Mouse (Mus musculus) embryonic facial prominence, embryonic 15.5 days (tissue): ENCODE data around the gene Tekt3. TPM values are rescaled to one million over a fixed set of nuclear protein-coding genes. Genes with fewer than 3 reads are reported as not detected.

Source experiments
- ATAC-seq: fragments of 200-750 bp; cut with Nextera tagmentation; 2 replicates; pipeline ENCODE4 v1.8.0; 2017; ENCODE audit warnings: low read depth, moderate TSS enrichment; ENCODE audit not compliant: insufficient number of reproducible peaks, low FRiP score, low TSS enrichment
- H3K27ac ChIP-seq: fragments of 300-500 bp; sonication (generic); replicated peaks from 2 replicates; pipeline ENCODE4 v1.5.1; 2015; ENCODE audit warnings: mild to moderate bottlenecking, inconsistent platforms
- H3K27me3 ChIP-seq: fragments of 300-500 bp; sonication (generic); 2 replicates; pipeline ENCODE4 v1.6.1; 2015; ENCODE audit warnings: inconsistent platforms
- H3K36me3 ChIP-seq: fragments of 300-500 bp; sonication (generic); 2 replicates; pipeline ENCODE4 v1.6.1; 2015; ENCODE audit warnings: mild to moderate bottlenecking, inconsistent platforms
- H3K4me1 ChIP-seq: fragments of 300-500 bp; sonication (generic); 2 replicates; pipeline ENCODE4 v1.6.1; 2015; ENCODE audit warnings: inconsistent platforms
- H3K4me2 ChIP-seq: fragments of 300-500 bp; sonication (generic); replicated peaks from 2 replicates; pipeline ENCODE4 v1.6.1; 2015; ENCODE audit warnings: mild to moderate bottlenecking, inconsistent platforms
- H3K4me3 ChIP-seq: fragments of 300-500 bp; sonication (generic); replicated peaks from 2 replicates; pipeline ENCODE4 v1.5.1; 2015; ENCODE audit warnings: mild to moderate bottlenecking, inconsistent platforms
- H3K9ac ChIP-seq: fragments of 300-500 bp; sonication (generic); 2 replicates; pipeline ENCODE4 v1.6.1; 2015; ENCODE audit warnings: inconsistent platforms
- H3K9me3 ChIP-seq: fragments of 300-500 bp; sonication (generic); replicated peaks from 2 replicates; pipeline ENCODE4 v1.6.1; 2016; ENCODE audit warnings: inconsistent platforms
- WGBS: fragments of 180-500 bp; shearing (Covaris S2); methylation state at CpG from one replicate; pipeline ENCODE4 v1.1.7; 2015; 5-methylcytosine and 5-hydroxymethylcytosine counted together
- polyA plus RNA-seq: library from polyadenylated mRNA; unstranded; fragments of >200 nt; fragmentation: Nextera tagmentation; extraction: Ambion mirVana; gene quantifications from 2 replicates; pipeline ENCODE4 v1.2.1, GENCODE M21; 2015

Gene Tekt3
- polyA plus RNA-seq, 1 experiment from 2014 or later = 0.63 TPM

GRCm38 (mm10) chr11:63066526-63066925 is 5.1 kb downstream of the Tekt3 start:
- H3K27me3 ChIP-seq = peaks cover 3% of the 10 kb centered on the region
- no peak overlapping the region for H3K4me2 ChIP-seq
- 71% methylated on average over 1 of the region's 1 CpGs for WGBS
- ATAC-seq = no peak
- peaks cover 2% of the 10 kb centered on the region; the same call in 1 of the 2 replicates for H3K4me1 ChIP-seq
- H3K9ac ChIP-seq = no peak overlapping the region
- no peak overlapping the region for H3K27ac ChIP-seq
- no peak overlapping the region for H3K4me3 ChIP-seq
- H3K36me3 ChIP-seq = no peaks in the 10 kb centered on the region
- H3K9me3 ChIP-seq = no peaks in the 10 kb centered on the region

GRCm38 (mm10) chr11:63070081-63070480 is 8.6 kb downstream of the Tekt3 start:
- ATAC-seq = no peak
- Histone ChIP-seq H3K4me2 (no peak overlapping the region), H3K4me1 (no peaks in the 10 kb centered on the region), H3K9me3 (no peaks in the 10 kb centered on the region), H3K27me3 (no peaks in the 10 kb centered on the region), H3K9ac (no peak overlapping the region), H3K4me3 (no peak overlapping the region), H3K27ac (no peak overlapping the region), H3K36me3 (no peaks in the 10 kb centered on the region)
- WGBS = 92% methylated on average over 17 of the region's 17 CpGs

GRCm38 (mm10) chr11:63084536-63084935 is 23.1 kb downstream of the Tekt3 start:
- ATAC-seq = no peak
- Histone ChIP-seq H3K9me3 (no peaks in the 10 kb centered on the region), H3K4me2 (no peak overlapping the region), H3K9ac (no peak overlapping the region), H3K4me1 (no peaks in the 10 kb centered on the region), H3K27ac (no peak overlapping the region), H3K4me3 (no peak overlapping the region), H3K36me3 (no peaks in the 10 kb centered on the region), H3K27me3 (no peaks in the 10 kb centered on the region)
- WGBS = 86% methylated on average over 3 of the region's 3 CpGs

- H3K4me3 ChIP-seq = no peak overlapping the region
- no peaks in the 10 kb centered on the region for H3K27me3 ChIP-seq
- ATAC-seq = no peak
- peaks cover 9% of the 10 kb centered on the region for H3K4me1 ChIP-seq
- no peaks in the 10 kb centered on the region for H3K36me3 ChIP-seq
- no peak overlapping the region for H3K9ac ChIP-seq
- H3K9me3 ChIP-seq = no peaks in the 10 kb centered on the region
- WGBS = 89% methylated on average over 6 of the region's 6 CpGs
- H3K4me2 ChIP-seq = no peak overlapping the region
- H3K27ac ChIP-seq = no peak overlapping the region
These were observed 27.2 kb downstream of the Tekt3 start for GRCm38 (mm10) chr11:63088672-63089071.

- 28% methylated on average over 4 of the region's 4 CpGs for WGBS
- ATAC-seq = no peak
- Histone ChIP-seq H3K4me3 (no peak overlapping the region), H3K9me3 (no peaks in the 10 kb centered on the region), H3K9ac (no peak overlapping the region), H3K4me2 (0 out of 2 replicates have a peak overlapping the region, but pooled peaks have one; percentile 15), H3K36me3 (no peaks in the 10 kb centered on the region), H3K4me1 (peaks cover 9% of the 10 kb centered on the region), H3K27ac (peak overlapping the region; percentile 60; the same call in 1 of the 2 replicates), H3K27me3 (no peaks in the 10 kb centered on the region)
These were observed 28.8 kb downstream of the Tekt3 start for GRCm38 (mm10) chr11:63090210-63090609.

- H3K36me3 ChIP-seq = no peaks in the 10 kb centered on the region
- ATAC-seq = no peak
- H3K4me2 ChIP-seq = no peak overlapping the region
- WGBS = 88% methylated on average over 6 of the region's 6 CpGs
- H3K27me3 ChIP-seq = no peaks in the 10 kb centered on the region
- H3K9ac ChIP-seq = no peak overlapping the region
- H3K4me3 ChIP-seq = no peak overlapping the region
- H3K9me3 ChIP-seq = no peaks in the 10 kb centered on the region
- H3K4me1 ChIP-seq = peaks cover 9% of the 10 kb centered on the region
- no peak overlapping the region for H3K27ac ChIP-seq
These were observed 29.5 kb downstream of the Tekt3 start for GRCm38 (mm10) chr11:63090986-63091385.

GRCm38 (mm10) chr11:63092271-63092670 is 30.8 kb downstream of the Tekt3 start:
- Histone ChIP-seq H3K4me2 (no peak overlapping the region), H3K9ac (no peak overlapping the region), H3K36me3 (no peaks in the 10 kb centered on the region), H3K4me1 (peaks cover 9% of the 10 kb centered on the region), H3K9me3 (no peaks in the 10 kb centered on the region), H3K27me3 (no peaks in the 10 kb centered on the region), H3K4me3 (no peak overlapping the region), H3K27ac (no peak overlapping the region)
- ATAC-seq = no peak
- 54% methylated on average over 5 of the region's 5 CpGs for WGBS

- Histone ChIP-seq H3K27me3 (no peaks in the 10 kb centered on the region), H3K9me3 (no peaks in the 10 kb centered on the region), H3K4me1 (peaks cover 9% of the 10 kb centered on the region), H3K9ac (no peak overlapping the region), H3K4me2 (no peak overlapping the region), H3K36me3 (no peaks in the 10 kb centered on the region), H3K4me3 (no peak overlapping the region), H3K27ac (no peak overlapping the region)
- no peak for ATAC-seq
- WGBS = 57% methylated on average over 5 of the region's 5 CpGs
These were observed 32.1 kb downstream of the Tekt3 start for GRCm38 (mm10) chr11:63093601-63094000.

GRCm38 (mm10) chr11:63094496-63094895 is 33.0 kb downstream of the Tekt3 start:
- H3K27ac ChIP-seq = no peak overlapping the region
- no peak overlapping the region for H3K4me2 ChIP-seq
- 85% methylated on average over 8 of the region's 8 CpGs for WGBS
- H3K4me1 ChIP-seq = peaks cover 9% of the 10 kb centered on the region
- no peak for ATAC-seq
- no peaks in the 10 kb centered on the region for H3K36me3 ChIP-seq
- no peaks in the 10 kb centered on the region for H3K9me3 ChIP-seq
- no peak overlapping the region for H3K4me3 ChIP-seq
- H3K27me3 ChIP-seq = no peaks in the 10 kb centered on the region
- H3K9ac ChIP-seq = no peak overlapping the region

GRCm38 (mm10) chr11:63098016-63098415 is 36.6 kb downstream of the Tekt3 start:
- Histone ChIP-seq H3K27ac (no peak overlapping the region), H3K4me1 (no peaks in the 10 kb centered on the region), H3K36me3 (no peaks in the 10 kb centered on the region), H3K4me3 (no peak overlapping the region), H3K4me2 (no peak overlapping the region), H3K9me3 (no peaks in the 10 kb centered on the region), H3K9ac (no peak overlapping the region), H3K27me3 (no peaks in the 10 kb centered on the region)
- 80% methylated on average over 3 of the region's 3 CpGs for WGBS
- no peak for ATAC-seq

- ATAC-seq = no peak
These were observed 37.9 kb downstream of the Tekt3 start for GRCm38 (mm10) chr11:63099390-63099789.

GRCm38 (mm10) chr11:63103256-63103655 is 41.8 kb downstream of the Tekt3 start:
- Histone ChIP-seq H3K27me3 (no peaks in the 10 kb centered on the region), H3K36me3 (no peaks in the 10 kb centered on the region), H3K27ac (no peak overlapping the region), H3K9me3 (no peaks in the 10 kb centered on the region), H3K9ac (no peak overlapping the region), H3K4me3 (no peak overlapping the region), H3K4me2 (no peak overlapping the region), H3K4me1 (no peaks in the 10 kb centered on the region)
- ATAC-seq = no peak
- WGBS = 73% methylated on average over 7 of the region's 7 CpGs

More at GRCm38 (mm10) chr11:63099390-63099789, 37.9 kb downstream of the Tekt3 start:
- Histone ChIP-seq H3K9me3 (no peaks in the 10 kb centered on the region), H3K9ac (no peak overlapping the region), H3K36me3 (no peaks in the 10 kb centered on the region), H3K4me3 (no peak overlapping the region), H3K4me2 (no peak overlapping the region), H3K4me1 (no peaks in the 10 kb centered on the region), H3K27ac (no peak overlapping the region), H3K27me3 (no peaks in the 10 kb centered on the region)
- 69% methylated on average over 3 of the region's 3 CpGs for WGBS
